Mouse (Mus musculus) cerebellum, postnatal 10 days (tissue): ENCODE data around the gene Rbfox3.

Experiments used
- DNase-seq, 2 experiments: peaks; one replicate each; pipeline ENCODE4 v3.0.0; 2021; ENCODE audit warnings: mixed read lengths in 2 of 2

Gene Rbfox3

GRCm38 (mm10) chr11:118542906-118543305, 368.5 kb downstream of the Rbfox3 start:
- no peak for DNase-seq

- no peak for DNase-seq
These were observed 370.9 kb downstream of the Rbfox3 start for GRCm38 (mm10) chr11:118540411-118541026.

GRCm38 (mm10) chr11:118538008-118538407, 373.4 kb downstream of the Rbfox3 start:
- no peak for DNase-seq

- DNase-seq, result peak; percentile 84
These were observed 376.9 kb downstream of the Rbfox3 start for GRCm38 (mm10) chr11:118534382-118535092.

- DNase-seq, result no peak
These were observed 381.1 kb downstream of the Rbfox3 start for GRCm38 (mm10) chr11:118530313-118530712.

- peak in 1 of 2 experiments; percentile 63 for DNase-seq
These were observed 382.6 kb downstream of the Rbfox3 start for GRCm38 (mm10) chr11:118528761-118529160.

GRCm38 (mm10) chr11:118525059-118525458, 386.3 kb downstream of the Rbfox3 start:
- DNase-seq, result no peak

GRCm38 (mm10) chr11:118523496-118524145, 387.8 kb downstream of the Rbfox3 start:
- DNase-seq, result peak; percentile 64 to 73

- DNase-seq, result peak; percentile 62 to 63
These were observed 390.5 kb downstream of the Rbfox3 start for GRCm38 (mm10) chr11:118520932-118521331.

- DNase-seq, result no peak
These were observed 391.1 kb downstream of the Rbfox3 start for GRCm38 (mm10) chr11:118520251-118520650.

- no peak for DNase-seq
These were observed 392.7 kb downstream of the Rbfox3 start for GRCm38 (mm10) chr11:118518743-118519142.

GRCm38 (mm10) chr11:118517924-118518323, 393.5 kb downstream of the Rbfox3 start:
- DNase-seq, result no peak

- DNase-seq, result no peak
These were observed 399.0 kb downstream of the Rbfox3 start for GRCm38 (mm10) chr11:118512257-118512910.

- peak; percentile 77 to 82 for DNase-seq
These were observed 399.5 kb downstream of the Rbfox3 start for GRCm38 (mm10) chr11:118511851-118512250.

GRCm38 (mm10) chr11:118508341-118508740, 403.1 kb downstream of the Rbfox3 start:
- peak; percentile 67 to 71 for DNase-seq

- peak; percentile 92 to 95 for DNase-seq
These were observed 403.5 kb downstream of the Rbfox3 start for GRCm38 (mm10) chr11:118507904-118508303.

GRCm38 (mm10) chr11:118507095-118507494, 404.3 kb downstream of the Rbfox3 start:
- DNase-seq, result peak; percentile 55 to 66

- no peak for DNase-seq
These were observed 407.3 kb downstream of the Rbfox3 start for GRCm38 (mm10) chr11:118504180-118504454.

- DNase-seq, result no peak
These were observed 407.8 kb downstream of the Rbfox3 start for GRCm38 (mm10) chr11:118503418-118504179.

- peak in 1 of 2 experiments; percentile 68 for DNase-seq
These were observed 408.4 kb downstream of the Rbfox3 start for GRCm38 (mm10) chr11:118502990-118503389.

- DNase-seq, result peak in 1 of 2 experiments; percentile 48
These were observed 415.2 kb downstream of the Rbfox3 start for GRCm38 (mm10) chr11:118496066-118496689.

GRCm38 (mm10) chr11:118495065-118495464, 416.3 kb downstream of the Rbfox3 start:
- DNase-seq, result no peak
